Mouse (Mus musculus) cerebellum, adult 11-12 months (tissue): Measurements from ENCODE around the gene Mboat2.

Experiments
- DNase-seq: peaks from one replicate; pipeline ENCODE4 v3.0.0; 2022

Gene Mboat2

DNA sequence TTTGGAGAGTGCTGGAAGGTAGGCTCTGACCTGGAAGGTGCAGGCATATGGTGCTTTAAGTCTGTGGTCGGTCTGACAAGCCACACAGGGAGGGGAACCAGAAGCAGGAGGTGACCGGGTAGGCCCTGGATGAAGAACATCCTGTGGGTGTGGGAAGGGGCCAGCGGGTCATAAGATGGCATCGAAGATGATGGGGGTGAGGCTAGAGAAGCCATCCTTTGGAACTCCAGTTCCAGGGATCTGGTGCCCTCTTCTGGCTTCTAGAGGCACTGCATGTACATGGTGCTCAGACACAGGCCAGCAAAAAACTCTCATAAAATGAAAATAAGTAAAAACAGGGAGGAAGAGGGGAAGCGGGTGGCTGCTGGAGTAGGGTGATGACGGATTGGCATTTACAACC lies 121.5 kb downstream of the Mboat2 start:
- DNase-seq = peak; percentile 20

DNA sequence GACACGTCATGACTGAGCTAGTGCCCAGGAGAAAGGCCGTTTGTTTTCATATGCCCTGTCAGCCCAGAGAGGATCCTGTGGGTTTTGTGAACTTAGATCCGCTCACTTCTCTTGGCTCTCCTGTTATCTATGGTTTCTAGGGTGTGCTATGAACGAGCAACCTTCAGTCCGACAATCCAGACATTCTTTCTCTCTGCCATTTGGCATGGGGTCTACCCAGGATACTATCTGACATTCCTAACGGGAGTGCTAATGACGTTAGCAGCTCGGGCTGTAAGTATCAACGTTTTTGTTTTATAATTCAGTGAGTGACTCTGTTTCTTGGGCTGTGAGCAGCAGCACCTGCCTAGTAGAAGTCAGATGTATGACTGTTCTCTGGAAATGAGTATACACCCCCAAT lies 124.5 kb downstream of the Mboat2 start:
- DNase-seq = no peak

DNA sequence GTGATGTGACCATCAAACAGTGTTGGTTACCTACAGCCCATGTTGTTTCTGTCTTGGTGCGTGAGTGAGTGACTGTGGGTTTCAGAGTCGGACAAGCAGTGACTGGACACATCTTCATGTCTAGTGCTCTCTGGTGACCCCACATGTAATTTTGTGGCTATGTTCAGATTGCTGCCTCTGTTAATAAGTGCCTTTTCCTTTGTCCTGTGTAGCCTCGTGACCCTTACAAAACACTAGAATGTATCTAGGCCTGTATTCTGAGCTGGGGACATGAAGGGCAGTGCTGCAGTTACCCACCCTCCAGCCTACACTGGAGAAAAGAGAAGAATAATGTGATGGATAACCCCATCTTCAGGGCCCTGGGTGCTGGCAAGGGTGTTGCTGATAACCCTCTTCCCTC lies 127.8 kb downstream of the Mboat2 start:
- DNase-seq = no peak

DNA sequence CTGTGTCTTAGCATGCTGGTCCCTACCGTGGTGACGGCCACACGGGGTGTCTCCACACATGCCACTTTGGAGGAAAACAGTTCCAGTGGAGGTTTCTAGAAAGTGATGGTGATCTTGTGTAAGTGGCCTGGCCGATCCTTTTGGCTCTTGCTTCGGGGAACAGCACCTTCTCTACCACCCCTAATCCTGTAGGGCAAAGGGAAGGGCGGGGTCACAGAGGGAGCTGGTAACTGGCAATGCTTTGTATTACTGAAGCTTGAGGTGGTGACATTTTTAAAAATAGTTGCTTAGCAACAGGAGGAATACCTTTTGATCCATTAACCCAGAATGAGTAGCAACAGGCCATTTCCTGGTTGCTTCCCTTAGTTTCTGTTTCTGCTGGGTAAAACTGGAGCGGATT lies 131.1 kb downstream of the Mboat2 start:
- DNase-seq = no peak

DNA sequence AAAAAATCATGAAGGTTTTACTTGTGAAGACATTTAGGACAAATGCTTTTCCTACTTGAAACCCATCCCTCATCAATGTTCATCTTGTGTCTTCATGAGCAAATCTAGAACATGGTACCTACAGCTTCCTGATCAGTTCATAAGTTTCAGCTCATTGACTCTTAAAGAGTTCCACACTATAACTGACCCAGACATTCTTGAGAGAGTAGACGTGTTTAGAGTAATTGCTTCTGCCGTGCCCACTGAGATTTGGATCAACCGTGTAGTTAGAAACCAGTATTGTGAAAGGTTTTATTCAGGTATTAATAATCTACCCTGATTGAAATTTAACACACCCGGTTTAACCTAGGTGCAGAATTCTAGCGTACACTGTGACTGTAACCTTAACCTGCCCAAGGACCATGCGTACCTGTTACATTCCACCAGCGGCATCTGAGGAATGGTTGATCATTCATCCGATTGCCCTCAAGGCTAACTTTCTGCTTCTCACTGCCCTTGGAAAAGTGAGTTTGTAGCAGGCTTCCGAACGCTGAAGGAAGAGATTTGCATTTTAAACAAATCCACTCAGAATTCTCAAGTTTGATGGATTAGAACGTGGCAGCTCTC lies 131.8 kb downstream of the Mboat2 start:
- DNase-seq = no peak

DNA sequence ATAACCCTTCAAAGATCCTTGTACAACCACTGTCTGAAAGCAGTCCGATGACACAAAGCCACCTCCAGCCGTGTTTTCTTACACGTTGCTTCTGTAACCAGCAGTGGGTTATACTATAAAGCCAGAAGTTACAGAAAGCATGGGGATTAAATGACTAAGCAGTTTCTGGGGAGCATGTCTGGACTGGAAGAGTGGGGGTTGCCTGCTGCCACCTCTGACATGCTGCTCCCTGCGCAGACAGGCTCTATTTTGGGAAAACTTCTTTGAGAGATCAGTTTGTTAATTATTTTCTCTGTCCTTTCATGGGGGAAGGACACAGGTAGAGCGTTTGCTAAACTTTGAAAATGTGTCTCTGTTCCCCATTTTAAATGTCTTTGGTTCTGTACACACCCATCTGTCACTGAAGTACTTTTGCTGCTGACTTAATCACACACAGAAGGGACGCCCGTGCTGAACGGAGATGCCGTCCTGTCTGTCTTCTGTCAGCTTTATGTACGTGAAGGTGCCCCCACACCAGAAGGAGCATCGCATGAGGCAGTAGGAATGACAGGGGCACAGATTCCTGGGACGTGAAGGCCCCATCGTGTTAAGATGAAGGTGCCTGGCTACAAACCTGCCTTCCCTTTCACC lies 132.8 kb downstream of the Mboat2 start:
- DNase-seq = no peak

DNA sequence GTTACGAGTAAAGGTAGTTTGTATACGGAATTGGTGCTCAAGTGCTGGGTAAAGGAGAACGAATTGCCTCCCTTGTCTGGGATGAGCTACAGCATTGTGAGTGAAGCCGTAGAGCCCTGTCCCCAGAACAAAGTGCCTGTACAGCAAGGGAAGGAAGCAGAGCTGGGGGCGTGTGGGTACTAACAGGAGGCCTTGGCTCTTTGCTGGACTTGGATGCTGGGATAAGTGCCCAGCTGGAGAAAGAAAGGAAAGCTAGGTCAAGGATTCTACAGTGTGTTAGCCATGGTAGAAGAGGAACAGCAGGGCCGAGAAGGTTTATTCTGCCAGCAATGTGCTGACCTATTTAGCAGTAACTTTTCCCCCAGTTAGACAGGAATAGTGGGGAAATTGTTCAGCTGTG lies 134.7 kb downstream of the Mboat2 start:
- peak; percentile 54 for DNase-seq

DNA sequence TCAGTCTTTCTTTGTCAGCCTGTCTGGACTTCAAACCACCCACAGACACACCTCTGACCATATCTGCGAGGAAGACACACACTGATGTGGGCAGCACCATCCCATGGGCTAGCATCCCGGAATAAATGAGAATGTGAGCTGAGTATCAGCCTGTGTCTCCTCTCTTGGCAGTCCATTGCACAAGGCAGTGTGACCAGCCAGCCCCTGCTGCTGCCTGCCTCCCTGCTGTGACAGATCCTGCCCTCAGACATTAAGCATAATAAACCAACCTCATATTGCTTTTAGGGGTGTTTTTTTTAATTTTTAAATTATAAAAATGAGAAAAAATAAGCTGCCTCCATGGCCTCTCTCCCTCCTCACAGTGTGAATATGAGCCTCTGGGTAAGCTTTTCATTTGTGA lies 135.4 kb downstream of the Mboat2 start:
- DNase-seq = peak; percentile 29

DNA sequence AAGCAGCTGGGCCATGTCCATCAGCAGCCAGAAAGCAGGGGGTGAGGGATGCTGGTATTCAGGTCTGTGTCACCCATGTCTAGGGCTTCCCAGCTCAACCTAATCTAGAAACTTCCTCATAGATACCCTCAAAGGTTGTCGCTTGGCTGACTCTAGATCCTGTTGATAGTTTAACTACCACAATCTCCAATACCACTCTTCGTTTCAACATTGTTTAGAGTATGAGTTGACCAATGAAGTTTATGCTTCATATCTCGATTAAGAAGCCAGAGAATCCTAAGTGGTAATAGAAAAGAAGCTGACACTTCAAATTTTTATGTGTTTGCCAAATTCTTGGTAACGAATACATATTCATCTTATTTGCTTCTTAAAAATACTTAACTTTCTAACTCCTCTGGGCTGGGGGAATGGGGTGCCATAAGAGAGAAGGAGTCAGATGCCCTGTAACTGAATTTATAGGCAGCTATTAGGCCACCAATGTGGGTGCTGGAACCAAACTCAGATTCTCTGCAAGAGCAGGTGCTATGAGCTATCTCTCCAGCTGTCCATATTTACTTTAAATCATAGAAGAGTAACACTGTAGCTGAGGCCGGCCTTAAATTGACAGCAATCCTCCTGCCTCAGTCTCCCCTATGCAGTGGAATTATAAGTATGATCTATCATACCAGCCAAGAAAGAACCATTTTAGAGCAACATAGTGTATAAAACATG lies 141.0 kb downstream of the Mboat2 start:
- no peak for DNase-seq

DNA sequence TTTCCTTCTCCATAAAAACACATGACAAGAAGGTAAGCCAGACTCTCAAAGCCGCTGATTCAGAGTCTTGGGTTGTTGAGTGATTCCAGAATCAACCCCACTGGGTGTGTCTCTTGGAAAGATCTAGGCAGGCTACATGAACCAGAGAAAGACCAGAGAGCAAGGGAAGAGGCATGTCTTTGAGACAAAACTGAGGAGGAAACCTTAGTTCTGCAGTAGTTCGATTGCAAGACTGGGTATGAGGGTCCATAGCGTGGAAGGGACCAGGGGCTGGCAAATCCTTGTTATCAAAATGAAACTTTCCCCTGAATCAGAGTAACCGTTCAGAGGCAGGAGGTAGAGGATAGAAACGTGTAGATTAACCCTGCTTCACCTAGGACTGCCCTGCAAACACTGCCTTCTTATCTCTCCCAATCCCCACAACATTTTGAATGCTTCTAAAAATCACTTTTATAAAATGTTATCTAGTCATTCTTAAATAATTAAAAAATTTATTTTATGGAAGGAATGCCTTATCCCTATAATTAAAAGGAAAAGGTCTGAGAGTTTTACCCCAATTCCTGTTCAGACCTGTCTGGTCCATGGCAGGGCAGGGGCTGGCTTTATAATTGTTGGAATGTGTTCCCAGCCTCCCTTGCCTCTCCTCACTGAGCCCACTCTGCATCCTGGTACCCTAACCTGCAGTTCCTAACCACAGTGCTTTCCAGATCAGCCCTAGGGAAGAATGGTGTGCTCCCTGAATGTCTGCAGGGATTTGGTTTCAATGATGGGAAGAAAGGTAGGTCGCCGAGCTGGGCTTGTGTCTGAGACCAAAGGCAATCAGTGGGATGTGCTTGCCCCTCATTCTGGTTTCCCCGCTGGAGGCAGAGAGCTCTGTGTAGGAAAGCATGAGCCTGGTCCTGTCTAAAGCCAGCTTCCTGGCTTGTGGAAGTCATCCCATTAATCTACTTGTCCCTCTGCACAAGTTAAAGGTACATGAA lies 142.0 kb downstream of the Mboat2 start:
- no peak for DNase-seq

DNA sequence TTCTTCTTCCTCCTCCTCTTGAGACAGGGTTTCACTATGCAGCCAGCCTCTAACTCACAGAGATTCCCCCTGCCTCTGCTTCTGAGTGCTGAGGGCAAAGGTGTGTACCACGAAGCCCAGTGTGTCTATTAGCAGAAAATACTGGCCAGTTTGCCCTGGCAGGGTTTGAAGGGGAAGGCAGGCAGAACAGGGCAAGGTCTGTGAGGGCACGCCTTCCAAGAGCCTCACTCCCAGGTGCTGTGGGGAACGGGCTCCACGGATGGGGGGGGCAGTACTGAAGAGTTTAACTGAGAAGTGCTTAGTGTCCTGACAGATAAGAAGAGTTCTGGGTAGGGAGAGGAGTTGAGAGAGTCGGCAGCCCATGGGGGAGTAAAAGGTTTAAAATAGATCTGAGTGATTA lies 142.9 kb downstream of the Mboat2 start:
- peak; percentile 19 for DNase-seq

DNA sequence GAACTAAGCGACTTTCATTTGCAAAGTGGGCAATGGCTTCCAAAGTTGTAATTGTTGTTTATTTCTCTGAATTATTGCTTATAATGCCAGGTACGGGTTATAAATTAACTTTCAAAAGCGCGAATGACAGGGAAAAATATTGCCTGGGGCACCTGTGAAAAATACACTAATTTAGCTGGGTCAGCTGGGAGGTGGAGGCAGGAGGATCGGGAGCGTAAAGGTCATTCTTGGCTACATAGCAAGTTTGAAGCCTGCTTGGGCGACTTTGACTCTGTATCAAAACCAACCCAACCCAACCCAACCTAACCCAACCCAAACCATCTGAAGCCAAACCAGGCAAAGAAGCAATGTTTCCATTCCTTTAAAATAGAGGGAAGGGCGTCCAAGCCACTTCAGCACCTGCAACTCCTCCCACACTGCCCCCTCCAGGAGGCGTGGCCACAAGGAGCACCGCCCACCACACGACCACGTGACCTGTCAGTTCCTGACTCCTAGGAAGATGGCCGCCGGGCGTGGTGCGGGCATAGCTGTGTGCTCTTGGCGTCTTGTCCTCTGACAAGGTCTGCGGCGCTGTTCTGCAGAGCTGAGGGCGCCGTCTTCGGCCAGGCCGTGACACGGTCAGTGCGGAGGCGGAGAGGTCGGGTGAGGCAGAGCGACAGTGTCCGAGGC lies 143.9 kb downstream of the Mboat2 start, which contains the start of gene Kidins220:
Gene Kidins220 (plus strand): TSS at position 480 of the 669 bp plus-strand sequence.
- peak; percentile 94 for DNase-seq

DNA sequence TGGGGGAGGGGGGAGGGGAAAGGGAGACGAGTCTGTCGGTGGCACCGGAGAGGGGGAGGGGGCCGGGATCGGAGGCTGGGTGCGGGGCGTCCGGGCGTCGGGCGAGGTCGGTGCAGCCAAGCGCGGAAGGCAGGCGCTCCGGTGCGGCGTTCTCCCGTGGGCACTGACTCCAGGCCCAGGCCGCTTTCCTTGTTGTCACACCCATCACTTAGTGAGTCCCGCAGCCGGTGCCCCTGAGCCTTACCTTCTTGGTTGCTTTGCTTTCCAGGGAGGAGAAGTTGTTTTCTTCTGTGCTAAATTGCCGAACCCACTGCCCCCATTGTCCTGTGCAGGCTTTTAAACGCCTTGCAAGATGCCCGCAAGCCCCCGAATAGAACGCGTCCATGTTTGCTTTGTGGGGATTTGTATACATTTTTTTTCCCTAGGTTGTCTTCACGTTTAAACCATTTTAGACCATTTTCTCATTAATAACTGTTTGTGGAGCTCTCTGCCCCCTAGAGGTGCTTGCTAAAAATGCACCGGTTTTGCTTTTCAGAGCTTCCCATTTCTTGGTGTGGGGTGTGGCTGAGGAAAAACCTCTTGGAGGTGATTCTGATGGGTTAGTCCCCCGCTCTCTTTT lies 144.5 kb downstream of the Mboat2 start:
- peak; percentile 73 for DNase-seq

DNA sequence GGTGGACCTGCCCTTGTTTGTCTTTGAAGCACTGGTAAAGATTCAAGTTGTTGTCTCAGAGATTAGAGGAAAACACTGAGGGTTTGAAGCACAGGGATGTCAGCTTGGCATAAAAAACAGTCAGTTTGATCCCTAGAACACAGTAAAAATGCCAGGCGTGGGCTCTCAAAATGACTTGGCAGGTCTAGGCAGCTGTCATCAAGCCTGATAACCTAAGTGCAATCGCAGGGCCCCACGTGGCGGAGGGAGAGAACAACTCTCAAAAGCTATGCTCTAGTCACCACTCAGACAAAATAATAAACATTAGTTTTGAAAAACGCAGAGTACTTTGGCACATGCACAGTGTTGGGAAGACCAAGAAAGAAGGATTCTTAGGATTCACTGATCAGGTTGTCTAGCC lies 154.5 kb downstream of the Mboat2 start:
- no peak for DNase-seq

DNA sequence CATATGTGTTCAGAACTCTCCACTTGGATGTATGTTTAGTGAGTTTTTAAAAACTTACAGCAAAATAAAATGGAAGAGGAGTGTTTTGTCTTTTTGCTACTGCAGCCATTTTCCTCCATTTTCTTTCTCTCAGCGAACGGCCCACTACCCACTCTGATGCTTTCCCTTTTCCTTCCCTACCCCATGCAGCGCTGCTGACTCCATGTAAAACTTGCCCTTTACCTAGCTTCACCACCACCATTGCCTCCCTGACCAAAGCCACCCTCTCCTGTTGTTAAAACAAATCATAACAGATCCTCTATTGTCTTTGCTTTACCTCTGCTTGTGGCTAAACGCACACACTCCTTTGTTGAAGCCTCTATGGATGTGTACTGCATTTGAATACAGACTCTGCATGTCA lies 164.7 kb downstream of the Mboat2 start:
- DNase-seq = no peak

DNA sequence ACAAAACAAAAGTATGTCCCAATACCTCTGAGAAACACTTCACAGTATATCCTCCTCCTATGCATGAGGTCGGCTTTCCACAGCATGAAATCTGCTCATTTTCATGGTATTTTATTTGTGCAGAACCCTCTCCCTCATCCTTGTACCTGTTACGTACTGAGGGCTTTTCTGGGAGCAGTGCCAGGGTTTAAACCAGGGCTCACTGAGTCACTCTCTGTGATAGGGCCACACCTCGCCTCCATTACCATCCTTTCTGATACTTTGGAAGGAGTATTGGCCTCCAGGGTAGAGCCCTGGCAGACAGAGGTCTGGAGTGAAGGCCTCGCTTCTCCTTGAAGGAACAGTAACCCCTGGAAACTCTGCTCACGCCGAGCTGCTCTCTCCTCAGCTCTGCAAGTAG lies 174.7 kb downstream of the Mboat2 start:
- no peak for DNase-seq

DNA sequence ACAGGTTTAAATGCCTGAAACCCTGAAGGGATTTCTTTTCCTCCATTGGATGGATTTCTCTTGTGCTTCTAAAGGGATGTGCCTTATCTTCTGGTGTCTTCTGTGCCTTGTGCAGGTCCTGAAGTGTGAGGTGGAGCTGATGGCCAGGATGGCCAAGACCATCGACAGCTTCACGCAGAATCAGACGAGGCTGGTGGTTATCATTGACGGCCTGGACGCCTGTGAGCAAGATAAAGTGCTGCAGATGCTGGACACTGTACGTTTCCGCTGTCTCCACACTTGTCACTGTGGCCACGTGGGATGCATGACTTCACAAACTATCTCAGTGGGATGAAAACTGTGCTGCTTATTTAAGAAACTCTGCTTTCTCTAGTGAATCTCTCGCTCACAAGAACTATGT lies 179.3 kb downstream of the Mboat2 start:
- no peak for DNase-seq

DNA sequence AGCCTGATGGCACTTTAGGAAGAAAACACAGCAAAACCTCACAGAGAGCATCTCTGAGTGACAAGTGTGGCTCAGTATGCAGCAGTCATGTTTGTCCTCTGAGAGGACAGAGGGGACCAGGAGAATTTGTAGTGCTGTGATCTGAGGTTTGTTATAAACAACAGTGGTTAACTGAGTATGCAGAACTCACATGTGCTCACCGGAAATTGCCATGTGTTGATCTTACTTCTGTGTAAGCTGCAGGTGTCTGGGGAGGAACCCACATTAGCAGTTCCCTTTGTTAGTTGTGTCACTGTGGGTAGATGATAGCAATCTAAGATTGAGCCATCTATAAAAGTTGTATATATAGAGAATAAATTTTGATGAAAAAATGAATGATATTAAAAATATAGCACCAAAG lies 179.7 kb downstream of the Mboat2 start:
- DNase-seq = no peak

DNA sequence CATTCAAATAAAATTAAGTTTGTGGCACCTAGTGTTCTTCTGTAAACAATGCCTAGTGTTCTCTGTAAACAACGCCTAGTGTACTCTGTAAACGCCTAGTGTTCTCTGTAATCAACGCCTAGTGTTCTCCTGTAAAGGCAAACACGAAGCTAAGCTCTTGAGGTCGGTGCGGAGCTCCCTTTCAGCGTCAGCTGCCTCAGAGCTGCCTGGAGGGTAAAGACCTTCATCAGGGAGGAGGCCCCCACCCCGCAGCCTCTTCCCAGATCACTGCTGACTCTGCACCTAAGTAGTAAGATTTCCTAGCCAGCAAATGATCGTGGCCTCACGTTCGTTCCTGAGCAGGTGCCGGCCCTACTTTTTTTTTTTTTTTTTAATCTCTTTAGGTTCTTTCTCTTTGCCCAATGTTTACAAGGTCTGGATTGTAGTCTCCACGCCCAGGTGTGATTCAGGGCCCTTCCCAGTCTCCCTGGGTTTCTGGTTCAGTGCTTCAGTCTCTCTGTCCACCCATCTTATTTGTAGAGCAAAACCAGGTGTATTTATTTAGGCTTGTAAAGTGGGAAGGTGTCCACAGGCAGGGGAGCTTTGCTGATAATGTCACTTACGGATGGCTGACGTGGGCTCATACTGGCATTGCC lies 181.2 kb downstream of the Mboat2 start:
- no peak for DNase-seq

DNA sequence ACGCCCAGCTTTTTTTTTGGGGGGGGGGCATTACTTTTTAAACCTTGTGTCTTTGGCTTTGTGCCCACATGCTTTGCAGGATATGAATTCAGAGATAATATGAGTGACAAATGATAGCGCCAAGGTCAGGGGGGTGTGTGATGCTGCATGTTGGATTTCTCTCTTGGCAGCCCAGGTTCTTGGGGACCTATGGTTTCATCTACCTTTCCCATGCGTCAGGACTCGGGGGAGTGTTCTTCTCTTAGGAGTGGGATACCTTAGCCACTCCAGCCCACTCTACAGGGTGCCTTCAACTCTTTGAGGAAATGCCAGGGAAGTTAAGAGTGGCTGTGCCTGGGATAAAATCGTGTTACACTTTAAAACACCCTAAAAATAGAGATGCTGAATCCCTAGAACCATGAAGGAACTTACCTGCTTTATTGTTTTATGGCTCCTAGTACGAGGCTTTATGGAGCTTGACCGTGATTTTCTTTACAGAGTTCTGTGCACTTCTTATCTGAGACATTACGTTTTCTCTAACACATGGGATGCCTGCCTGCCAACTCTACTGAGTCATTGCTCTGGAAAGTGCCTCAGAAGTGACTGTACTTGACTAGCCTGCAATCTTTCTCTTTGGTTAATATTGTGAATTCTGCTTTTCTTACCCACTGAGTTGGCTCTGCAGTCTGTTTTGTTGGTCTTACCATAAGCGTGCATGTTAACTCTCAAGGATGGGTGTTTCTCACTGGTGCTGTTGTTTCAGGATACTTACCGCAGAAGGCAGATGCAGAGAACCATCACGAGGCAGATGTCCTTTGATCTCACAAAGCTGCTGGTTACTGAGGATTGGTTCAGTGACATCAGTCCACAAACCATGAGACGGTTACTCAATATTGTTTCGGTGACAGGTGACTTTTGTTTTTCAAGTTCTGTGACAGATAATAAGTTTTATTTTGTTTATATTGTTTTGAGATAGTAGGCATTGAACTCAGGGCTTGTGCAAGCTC lies 182.2 kb downstream of the Mboat2 start:
- DNase-seq = no peak
